Mouse (Mus musculus): ENCODE results near the gene Epb41l4b.

Gene Epb41l4b

GRCm38 (mm10) chr4:57153068-57153835 is 10.0 kb upstream of the Epb41l4b start:
- in situ Hi-C loops (cut with MboI, MseI): no loop called here

GRCm38 (mm10) chr4:57148182-57148581 is 4.9 kb upstream of the Epb41l4b start:
- in situ Hi-C loops (cut with MboI, MseI): loop anchor here (10.0 kb wide), 1 partner anchor 133 kb away; no protein-coding TSS in a partner anchor

GRCm38 (mm10) chr4:57142374-57143025 is 737 bp downstream of the Epb41l4b start:
- in situ Hi-C loops (cut with MboI, MseI): loop anchor here (10.0 kb wide), 1 partner anchor 128 kb away; no protein-coding TSS in a partner anchor

GRCm38 (mm10) chr4:57141908-57142361 is 1.3 kb downstream of the Epb41l4b start:
- in situ Hi-C loops (cut with MboI, MseI): loop anchor here (10.0 kb wide), 1 partner anchor 127 kb away; no protein-coding TSS in a partner anchor

- in situ Hi-C loops (cut with MboI, MseI): loop anchor here (10.0 kb wide), 1 partner anchor 126 kb away; no protein-coding TSS in a partner anchor
These were observed 2.1 kb downstream of the Epb41l4b start for GRCm38 (mm10) chr4:57140992-57141717.

- in situ Hi-C loops (cut with MboI, MseI): loop anchor here (10.0 kb wide), 1 partner anchor 125 kb away; no protein-coding TSS in a partner anchor
These were observed 2.9 kb downstream of the Epb41l4b start for GRCm38 (mm10) chr4:57140200-57140799.

- in situ Hi-C loops (cut with MboI, MseI): loop anchor here (5.0 kb wide), 1 partner anchor 107 kb away; no protein-coding TSS in a partner anchor
These were observed 3.8 kb downstream of the Epb41l4b start for GRCm38 (mm10) chr4:57139433-57139832.

- in situ Hi-C loops (cut with MboI, MseI): loop anchor here (5.0 kb wide), 1 partner anchor 106 kb away; no protein-coding TSS in a partner anchor
These were observed 5.2 kb downstream of the Epb41l4b start for GRCm38 (mm10) chr4:57138093-57138440.

- in situ Hi-C loops (cut with MboI, MseI): loop anchor here (5.0 kb wide), 1 partner anchor 105 kb away; no protein-coding TSS in a partner anchor
These were observed 5.7 kb downstream of the Epb41l4b start for GRCm38 (mm10) chr4:57137371-57138092.

GRCm38 (mm10) chr4:57135431-57135830 is 7.8 kb downstream of the Epb41l4b start:
- in situ Hi-C loops (cut with MboI, MseI): loop anchor here (5.0 kb wide), 1 partner anchor 103 kb away; no protein-coding TSS in a partner anchor

GRCm38 (mm10) chr4:57134554-57134953 is 8.7 kb downstream of the Epb41l4b start:
- in situ Hi-C loops (cut with MboI, MseI): no loop called here

GRCm38 (mm10) chr4:57131839-57132238 is 11.4 kb downstream of the Epb41l4b start:
- in situ Hi-C loops (cut with MboI, MseI): no loop called here

- in situ Hi-C loops (cut with MboI, MseI): no loop called here
These were observed 13.3 kb downstream of the Epb41l4b start for GRCm38 (mm10) chr4:57129718-57130515.

- in situ Hi-C loops (cut with MboI, MseI): no loop called here
These were observed 20.2 kb downstream of the Epb41l4b start for GRCm38 (mm10) chr4:57123003-57123402.

- in situ Hi-C loops (cut with MboI, MseI): no loop called here
These were observed 21.1 kb downstream of the Epb41l4b start for GRCm38 (mm10) chr4:57122166-57122565.

- in situ Hi-C loops (cut with MboI, MseI): no loop called here
These were observed 22.7 kb downstream of the Epb41l4b start for GRCm38 (mm10) chr4:57120563-57120962.

GRCm38 (mm10) chr4:57119976-57120375 is 23.3 kb downstream of the Epb41l4b start:
- in situ Hi-C loops (cut with MboI, MseI): no loop called here

- in situ Hi-C loops (cut with MboI, MseI): no loop called here
These were observed 24.4 kb downstream of the Epb41l4b start for GRCm38 (mm10) chr4:57118883-57119282.

GRCm38 (mm10) chr4:57116278-57116677 is 27.0 kb downstream of the Epb41l4b start:
- in situ Hi-C loops (cut with MboI, MseI): no loop called here

All from regulatory T cell (primary cell).